Mouse (Mus musculus) gastrocnemius, adult 2 months (tissue): ENCODE data around the gene Cd180. TPM values are rescaled to one million over a fixed set of nuclear protein-coding genes. Genes with fewer than 3 reads are reported as not detected.

Experiments
- DNase-seq: peaks from one replicate; pipeline ENCODE4 v3.0.0; 2022
- H3K27ac ChIP-seq: fragments of 200-600 bp; 2 replicates; pipeline ENCODE4 v1.8.1; 2022; ENCODE audit warnings: mild to moderate bottlenecking
- H3K4me3 ChIP-seq: fragments of 200-600 bp; 2 replicates; pipeline ENCODE4 v1.8.1; 2022; ENCODE audit warnings: mild to moderate bottlenecking, moderate library complexity
- CTCF ChIP-seq: fragments of 200-600 bp; IDR thresholded peaks from 2 replicates; pipeline ENCODE4 v1.8.1; 2022; ENCODE audit warnings: antibody characterized with exemption, mild to moderate bottlenecking, moderate library complexity
- intact Hi-C: fragments of 180-260 bp; cut with DNase I; formaldehyde crosslinking; loops from one replicate; pipeline ENCODE4 v1.15.1; 2025
- total RNA-seq, 2 experiments: library from RNA; stranded (reverse); gene quantifications; 2 replicates each; pipeline ENCODE4 v1.2.3; 2021

The Cd180 gene
- total RNA-seq, 2 experiments from 2014 or later: 0.08 to 0.13 TPM

GRCm38 (mm10) chr13:102753714-102754556 lies 60.6 kb downstream of the Cd180 start:
- H3K27ac ChIP-seq: no peak overlapping the region
- TF ChIP-seq CTCF: no peak
- intact Hi-C loops: no loop called here
- no peak for DNase-seq
- no peak overlapping the region for H3K4me3 ChIP-seq

GRCm38 (mm10) chr13:102755124-102755523 lies 61.8 kb downstream of the Cd180 start:
- TF ChIP-seq CTCF: no peak
- no peak for DNase-seq
- Histone ChIP-seq H3K27ac (no peak overlapping the region), H3K4me3 (no peak overlapping the region)
- intact Hi-C loops: no loop called here

GRCm38 (mm10) chr13:102756071-102756470 lies 62.7 kb downstream of the Cd180 start:
- H3K4me3 ChIP-seq: no peak overlapping the region
- H3K27ac ChIP-seq: no peak overlapping the region
- intact Hi-C loops: no loop called here
- no peak for TF ChIP-seq CTCF
- no peak for DNase-seq

GRCm38 (mm10) chr13:102758021-102758420 lies 64.7 kb downstream of the Cd180 start:
- Histone ChIP-seq H3K27ac (no peak overlapping the region), H3K4me3 (no peak overlapping the region)
- TF ChIP-seq CTCF: no peak
- DNase-seq: no peak
- intact Hi-C loops: no loop called here

GRCm38 (mm10) chr13:102761410-102761809 lies 68.1 kb downstream of the Cd180 start:
- intact Hi-C loops: no loop called here
- no peak for TF ChIP-seq CTCF
- H3K27ac ChIP-seq: no peak overlapping the region
- DNase-seq: no peak
- no peak overlapping the region for H3K4me3 ChIP-seq

- DNase-seq: no peak
- no peak for TF ChIP-seq CTCF
- intact Hi-C loops: no loop called here
Observed at GRCm38 (mm10) chr13:102762203-102762602, 68.8 kb downstream of the Cd180 start.

GRCm38 (mm10) chr13:102764218-102764617 lies 70.9 kb downstream of the Cd180 start:
- no peak overlapping the region for H3K4me3 ChIP-seq
- intact Hi-C loops: no loop called here
- H3K27ac ChIP-seq: no peak overlapping the region
- DNase-seq: no peak
- no peak for TF ChIP-seq CTCF

More at GRCm38 (mm10) chr13:102762203-102762602, 68.8 kb downstream of the Cd180 start:
- no peak overlapping the region for H3K27ac ChIP-seq
- H3K4me3 ChIP-seq: no peak overlapping the region

GRCm38 (mm10) chr13:102765216-102765615 lies 71.9 kb downstream of the Cd180 start:
- no peak for DNase-seq
- TF ChIP-seq CTCF: no peak
- intact Hi-C loops: no loop called here
- Histone ChIP-seq H3K27ac (no peak overlapping the region), H3K4me3 (no peak overlapping the region)

- Histone ChIP-seq H3K4me3 (no peak overlapping the region), H3K27ac (no peak overlapping the region)
- intact Hi-C loops: no loop called here
- DNase-seq: no peak
- TF ChIP-seq CTCF: no peak
Observed at GRCm38 (mm10) chr13:102767110-102767509, 73.8 kb downstream of the Cd180 start.

- DNase-seq: no peak
- intact Hi-C loops: no loop called here
- Histone ChIP-seq H3K4me3 (no peak overlapping the region), H3K27ac (no peak overlapping the region)
- TF ChIP-seq CTCF: no peak
Observed at GRCm38 (mm10) chr13:102768512-102768911, 75.2 kb downstream of the Cd180 start.

- no peak for TF ChIP-seq CTCF
- 0 out of 2 replicates have a peak overlapping the region, but pooled peaks have one; percentile 8 for H3K27ac ChIP-seq
- no peak overlapping the region for H3K4me3 ChIP-seq
- intact Hi-C loops: no loop called here
- peak; percentile 29 for DNase-seq
Observed at GRCm38 (mm10) chr13:102770194-102770593, 76.8 kb downstream of the Cd180 start.

GRCm38 (mm10) chr13:102773169-102773568 lies 79.8 kb downstream of the Cd180 start:
- intact Hi-C loops: no loop called here
- TF ChIP-seq CTCF: no peak
- Histone ChIP-seq H3K4me3 (no peak overlapping the region), H3K27ac (no peak overlapping the region)
- no peak for DNase-seq

- peak; percentile 21; the same call in 1 of the 2 replicates for TF ChIP-seq CTCF
- DNase-seq: peak; percentile 38
- Histone ChIP-seq H3K27ac (no peak overlapping the region; the same call in 1 of the 2 replicates), H3K4me3 (no peak overlapping the region)
- intact Hi-C loops: no loop called here
Observed at GRCm38 (mm10) chr13:102774786-102775201, 81.4 kb downstream of the Cd180 start.

GRCm38 (mm10) chr13:102775506-102775905 lies 82.1 kb downstream of the Cd180 start:
- no peak overlapping the region for H3K27ac ChIP-seq
- H3K4me3 ChIP-seq: no peak overlapping the region
- intact Hi-C loops: no loop called here
- TF ChIP-seq CTCF: no peak
- DNase-seq: no peak
